Mouse (Mus musculus): Measurements from ENCODE around the gene Nr2f6.
"Not testable (repeated sequence)": the region's sequence is repeated elsewhere in the genome, so short reads cannot be mapped to it uniquely, and the experiment has no call there.

The Nr2f6 gene

DNA sequence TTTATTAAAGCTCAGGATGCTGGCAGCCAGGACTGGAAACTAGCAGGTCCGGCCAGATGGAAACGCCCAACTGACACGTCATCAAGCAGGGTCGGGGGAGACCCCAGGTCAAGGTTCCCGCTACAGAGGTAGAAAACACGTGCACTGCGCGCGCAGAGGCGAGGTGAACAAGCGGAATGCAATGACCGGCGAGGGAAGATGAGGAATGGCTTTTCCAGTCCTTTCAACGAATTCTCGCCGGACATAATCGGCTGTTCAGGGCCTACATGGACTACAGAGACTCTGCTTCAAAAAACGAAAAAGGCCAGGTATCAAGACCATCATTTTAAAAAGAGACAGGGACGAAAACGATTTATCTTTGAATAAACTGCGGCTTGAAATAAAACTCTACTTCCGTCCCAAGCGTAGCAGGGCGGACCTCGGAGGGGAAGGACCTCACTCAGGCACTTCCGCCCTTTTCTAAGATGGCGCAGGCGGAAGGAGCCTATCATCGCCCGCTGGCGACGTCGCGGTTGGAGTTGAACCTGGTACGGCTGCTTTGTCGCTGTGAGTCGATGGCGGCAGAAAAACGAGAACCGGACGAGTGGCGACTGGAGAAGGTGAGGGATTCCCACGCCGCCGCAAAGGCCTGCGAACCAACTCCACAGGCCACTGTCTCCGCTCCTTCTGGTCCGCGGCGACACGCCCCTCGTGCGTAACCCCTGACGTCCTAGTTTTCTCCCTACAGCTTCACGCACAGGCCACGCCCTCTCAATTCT lies 14.8 kb downstream of the Nr2f6 start, which contains the start of gene Use1:
TSS of gene Use1 (plus strand) at position 78 of the 758 bp plus-strand sequence.
- DNase-seq, result peak; percentile 92

GRCm38 (mm10) chr8:71358026-71358425 lies 23.7 kb downstream of the Nr2f6 start:
- no peak for DNase-seq

- DNase-seq, result no peak
These were observed 30.2 kb downstream of the Nr2f6 start for GRCm38 (mm10) chr8:71351520-71351919.

DNA sequence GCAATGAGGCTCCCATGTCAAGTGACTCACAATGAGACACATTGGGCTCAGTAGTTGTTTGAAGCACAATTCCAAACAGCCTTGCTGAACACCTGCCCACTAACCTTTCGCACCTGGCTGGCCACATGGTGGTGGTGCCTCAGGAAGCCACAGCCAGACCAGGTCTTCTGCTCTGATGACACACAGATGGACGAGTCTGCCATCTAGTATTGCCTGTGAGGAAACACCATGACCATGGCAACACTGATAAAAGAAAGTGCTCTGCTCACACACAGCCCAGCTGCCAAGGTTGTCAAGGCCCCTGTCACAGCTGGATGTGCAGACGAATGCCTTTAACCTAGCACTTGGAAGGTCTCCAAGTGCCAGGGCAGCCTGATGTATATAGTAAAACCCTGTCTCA lies 30.6 kb downstream of the Nr2f6 start:
- no peak for DNase-seq

DNA sequence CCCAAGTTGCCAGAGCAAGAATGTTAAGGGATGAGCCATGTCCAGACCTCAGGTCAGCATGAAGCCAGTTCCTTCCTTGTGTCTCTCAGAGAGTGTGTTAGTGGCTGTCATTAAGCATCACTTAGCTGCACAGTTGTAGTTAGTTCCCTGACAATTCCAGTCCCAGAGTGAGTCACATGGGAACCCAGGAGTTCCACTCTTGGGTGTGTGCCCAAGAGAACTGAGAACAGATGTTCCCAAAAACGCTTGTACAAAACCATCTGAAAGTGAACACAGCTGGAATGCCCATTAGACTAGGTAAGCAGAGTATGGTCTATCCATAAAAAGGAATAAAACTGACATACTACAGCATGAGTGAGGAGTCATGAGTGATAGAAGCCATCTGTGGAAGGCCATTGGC lies 35.2 kb downstream of the Nr2f6 start:
- no peak for DNase-seq

GRCm38 (mm10) chr8:71340625-71341024 lies 41.1 kb downstream of the Nr2f6 start:
- DNase-seq, result peak; percentile 63 to 71

DNA sequence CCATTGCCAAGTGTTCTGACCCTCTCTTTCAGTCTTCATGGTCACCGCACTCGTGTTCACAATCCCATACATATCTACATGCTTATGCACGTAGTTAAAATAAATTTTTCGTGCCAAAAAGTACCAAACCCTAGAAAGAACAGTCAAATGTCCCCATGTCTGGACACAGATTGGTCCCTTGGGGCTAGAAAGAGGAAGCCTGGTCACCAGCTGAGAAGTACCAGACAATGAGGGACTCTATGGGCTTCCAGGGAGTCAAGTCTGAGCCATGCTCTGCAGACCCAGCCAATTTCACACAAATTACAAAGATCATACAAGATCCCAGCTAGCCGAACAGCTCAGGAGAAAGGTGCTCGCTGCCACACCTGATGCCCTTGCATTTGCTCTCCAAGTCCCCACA lies 43.9 kb downstream of the Nr2f6 start:
- DNase-seq, result not testable (repeated sequence)

DNA sequence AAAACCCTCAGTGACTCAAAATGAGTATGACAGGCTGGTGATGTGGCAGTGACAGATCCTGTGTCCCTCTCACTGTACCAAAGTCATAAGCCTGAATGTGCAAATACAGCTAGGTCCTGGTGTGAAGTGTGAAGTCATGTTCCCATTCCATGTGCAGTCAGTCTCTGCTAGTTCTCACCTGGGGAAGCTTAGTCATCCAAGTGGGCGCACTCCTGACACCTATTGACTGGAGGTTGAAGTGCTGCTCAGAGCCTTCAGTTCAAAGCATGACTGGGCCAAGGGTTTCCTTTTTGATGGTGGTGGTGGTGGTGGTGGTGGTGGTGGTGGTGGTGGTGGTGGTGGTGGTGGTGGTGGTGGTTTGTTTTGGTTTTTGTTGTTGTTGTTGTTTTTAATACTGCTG lies 56.9 kb downstream of the Nr2f6 start:
- peak; percentile 24 to 26 for DNase-seq

Data from cerebellum, postnatal 10 days (tissue).